Mouse (Mus musculus): ENCODE data around the gene Hist2h4. TPM values are rescaled to one million over a fixed set of nuclear protein-coding genes. Genes with fewer than 3 reads are reported as not detected.

The Hist2h4 gene
- polyA plus RNA-seq, 1 experiment: 101 TPM

GRCm38 (mm10) chr3:96264404-96264949, 1.4 kb upstream of the Hist2h4 start:
- DNase-seq: no peak
- H3K4me1 ChIP-seq (replicated peaks; ENCODE audit: control insufficient read depth, insufficient read depth, low read length): peaks cover 15% of the 10 kb centered on the region
- no peaks in the 10 kb centered on the region for H3K27me3 ChIP-seq (ENCODE audit: control insufficient read depth, insufficient read depth, low read length)
- no peaks in the 10 kb centered on the region for H3K36me3 ChIP-seq (ENCODE audit: control insufficient read depth, insufficient read depth, low read length)
- no peak overlapping the region for H3K4me3 ChIP-seq (ENCODE audit: control insufficient read depth, insufficient read depth, low read length)
- H3K27ac ChIP-seq (ENCODE audit: control insufficient read depth, insufficient read depth, low read length): peak overlapping the region; percentile 94
- 62% methylated on average over 7 of the region's 7 CpGs for WGBS
- no peak for TF ChIP-seq POLR2A (IDR thresholded peaks at IDR 0.05; ENCODE audit: control insufficient read depth, extremely low read depth, insufficient read depth, low read length, poor library complexity)
- no peak for TF ChIP-seq CTCF (IDR thresholded peaks at IDR 0.05; ENCODE audit: borderline replicate concordance, control insufficient read depth, extremely low read depth, insufficient read depth, low read length, poor library complexity)

DNA sequence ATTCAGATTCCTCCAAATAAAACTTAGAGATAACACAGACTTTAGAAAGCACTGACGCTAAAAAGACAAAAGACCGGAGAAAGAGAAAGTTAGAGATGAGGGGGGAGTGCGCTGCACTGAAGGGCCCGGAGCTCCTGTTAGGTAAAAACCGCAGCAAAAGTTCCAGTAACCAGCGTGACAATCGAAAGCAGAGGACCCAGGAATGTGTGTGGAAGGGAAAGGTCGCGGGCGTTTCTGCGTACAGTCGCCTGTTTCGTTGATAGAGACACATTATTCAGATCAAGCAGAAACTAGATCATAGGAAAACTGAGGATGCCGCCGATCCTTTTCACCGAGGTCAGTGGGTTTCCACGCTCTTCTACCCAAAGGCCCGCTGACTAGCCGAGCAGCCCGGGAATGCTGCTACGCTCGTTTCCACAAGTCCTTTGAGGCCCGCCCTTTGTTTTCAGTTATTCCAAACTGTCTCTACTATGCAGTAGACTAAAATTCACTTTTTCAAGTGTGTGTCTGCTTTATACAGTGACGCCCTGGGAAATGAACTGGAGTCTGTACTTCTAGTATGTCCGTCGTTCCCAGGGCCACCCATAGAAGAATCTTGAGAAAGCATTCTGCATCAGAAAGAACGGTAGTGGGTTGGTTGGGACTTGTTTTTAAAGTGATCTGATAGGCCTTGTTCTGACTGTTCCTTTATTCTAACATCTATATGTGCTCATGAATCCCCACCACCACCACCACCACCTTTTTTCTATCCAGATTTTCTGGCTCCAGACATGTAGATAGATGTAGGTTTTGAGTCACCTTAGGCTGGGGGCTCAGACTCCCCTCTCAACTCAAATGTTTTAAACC, 670 bp upstream of the Hist2h4 start:
- Histone ChIP-seq H3K4me3 (ENCODE audit: control insufficient read depth, insufficient read depth, low read length) (peak overlapping the region; percentile 75), H3K36me3 (ENCODE audit: control insufficient read depth, insufficient read depth, low read length) (no peaks in the 10 kb centered on the region), H3K27ac (ENCODE audit: control insufficient read depth, insufficient read depth, low read length) (peak overlapping the region; percentile 94), H3K4me1 (replicated peaks; ENCODE audit: control insufficient read depth, insufficient read depth, low read length) (peaks cover 15% of the 10 kb centered on the region), H3K27me3 (ENCODE audit: control insufficient read depth, insufficient read depth, low read length) (no peaks in the 10 kb centered on the region)
- TF ChIP-seq POLR2A (IDR thresholded peaks at IDR 0.05; ENCODE audit: control insufficient read depth, extremely low read depth, insufficient read depth, low read length, poor library complexity): no peak
- TF ChIP-seq CTCF (IDR thresholded peaks at IDR 0.05; ENCODE audit: borderline replicate concordance, control insufficient read depth, extremely low read depth, insufficient read depth, low read length, poor library complexity): no peak
- 2% methylated on average over 27 of the region's 27 CpGs for WGBS
- peak; percentile 54 for DNase-seq

DNA sequence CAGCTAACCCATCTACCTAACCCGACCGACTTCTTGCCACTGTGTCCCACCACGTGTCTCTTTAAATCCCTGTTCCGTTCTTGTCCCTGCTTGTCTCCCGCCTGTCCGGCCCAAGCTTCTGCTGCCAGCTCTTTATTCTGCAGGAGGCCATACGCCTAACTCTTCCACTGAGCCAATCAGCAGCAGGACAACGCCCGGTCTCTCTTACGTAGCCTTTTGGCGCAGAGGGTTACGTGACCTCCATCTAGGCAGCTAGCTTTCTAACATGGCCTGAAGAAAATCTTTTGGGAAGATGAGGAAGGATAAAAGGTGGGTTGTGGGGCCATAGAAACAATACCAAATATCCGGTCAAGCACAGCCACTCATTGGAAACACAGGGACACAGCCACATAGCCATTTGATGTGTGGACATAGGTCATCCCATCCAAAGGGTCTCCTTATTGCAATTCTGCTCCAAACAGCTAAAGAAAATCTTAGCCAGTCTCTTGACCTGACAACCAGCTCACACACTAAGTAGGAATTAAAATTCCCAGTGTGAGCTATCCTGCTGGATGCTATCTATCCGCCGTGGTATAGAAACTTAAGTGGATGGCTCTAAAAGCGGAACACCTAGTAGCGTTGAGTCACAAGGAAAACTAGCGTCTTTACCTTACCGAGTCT, 765 bp downstream of the Hist2h4 start:
- WGBS: under 1% methylated on average over 19 of the region's 19 CpGs
- Histone ChIP-seq H3K4me1 (replicated peaks; ENCODE audit: control insufficient read depth, insufficient read depth, low read length) (peaks cover 12% of the 10 kb centered on the region), H3K4me3 (ENCODE audit: control insufficient read depth, insufficient read depth, low read length) (peak overlapping the region; percentile 58), H3K27me3 (ENCODE audit: control insufficient read depth, insufficient read depth, low read length) (no peaks in the 10 kb centered on the region), H3K36me3 (ENCODE audit: control insufficient read depth, insufficient read depth, low read length) (no peaks in the 10 kb centered on the region), H3K27ac (ENCODE audit: control insufficient read depth, insufficient read depth, low read length) (peak overlapping the region; percentile 76)
- DNase-seq: peak; percentile 53
- TF ChIP-seq POLR2A (IDR thresholded peaks at IDR 0.05; ENCODE audit: control insufficient read depth, extremely low read depth, insufficient read depth, low read length, poor library complexity) (no peak), CTCF (IDR thresholded peaks at IDR 0.05; ENCODE audit: borderline replicate concordance, control insufficient read depth, extremely low read depth, insufficient read depth, low read length, poor library complexity) (no peak)

DNA sequence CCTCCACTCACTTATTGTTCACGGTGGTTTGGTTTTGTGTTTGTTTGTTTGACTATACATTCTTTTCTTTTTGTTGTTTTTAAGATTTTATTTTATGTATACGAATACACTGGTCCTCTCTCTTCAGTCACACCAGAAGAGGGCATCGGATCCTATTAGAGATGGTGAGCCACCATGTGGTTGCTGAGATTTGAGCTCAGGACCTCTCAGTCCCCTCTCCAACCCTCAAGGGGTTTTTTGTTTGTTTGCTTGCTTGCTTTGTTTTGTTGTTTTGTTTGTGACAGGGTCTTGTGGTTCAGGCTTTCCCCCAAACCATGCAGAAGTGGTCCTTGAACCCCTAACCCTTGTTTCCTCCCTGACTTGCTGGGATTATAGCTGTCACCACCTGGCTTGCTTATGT, 1.5 kb downstream of the Hist2h4 start:
- no peaks in the 10 kb centered on the region for H3K36me3 ChIP-seq (ENCODE audit: control insufficient read depth, insufficient read depth, low read length)
- peaks cover 12% of the 10 kb centered on the region for H3K4me1 ChIP-seq (replicated peaks; ENCODE audit: control insufficient read depth, insufficient read depth, low read length)
- no peak for DNase-seq
- no peak for TF ChIP-seq POLR2A (IDR thresholded peaks at IDR 0.05; ENCODE audit: control insufficient read depth, extremely low read depth, insufficient read depth, low read length, poor library complexity)
- TF ChIP-seq CTCF (IDR thresholded peaks at IDR 0.05; ENCODE audit: borderline replicate concordance, control insufficient read depth, extremely low read depth, insufficient read depth, low read length, poor library complexity): no peak
- 56% methylated on average over 3 of the region's 3 CpGs for WGBS
- no peaks in the 10 kb centered on the region for H3K27me3 ChIP-seq (ENCODE audit: control insufficient read depth, insufficient read depth, low read length)
- H3K4me3 ChIP-seq (ENCODE audit: control insufficient read depth, insufficient read depth, low read length): no peak overlapping the region
- H3K27ac ChIP-seq (ENCODE audit: control insufficient read depth, insufficient read depth, low read length): no peak overlapping the region

DNA sequence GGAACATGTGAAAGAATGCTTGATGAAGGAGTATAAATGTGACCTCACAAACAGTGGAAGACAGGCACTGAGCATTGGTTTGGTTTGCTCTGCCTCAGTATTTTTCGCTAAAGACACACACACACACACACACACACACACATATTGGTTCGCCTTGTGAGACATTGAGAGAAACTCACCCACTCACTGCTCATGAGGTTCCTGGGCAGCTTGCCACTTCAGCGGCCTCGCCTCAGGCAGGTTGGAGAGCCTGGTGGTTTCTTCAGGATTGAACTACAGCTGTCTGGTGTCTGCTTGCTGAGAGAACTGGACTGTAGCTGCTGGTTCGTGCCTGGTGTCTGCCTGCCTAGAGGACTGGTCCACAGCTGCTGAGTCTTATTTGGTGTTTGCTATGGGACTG, 2.9 kb downstream of the Hist2h4 start:
- no peak for DNase-seq

DNA sequence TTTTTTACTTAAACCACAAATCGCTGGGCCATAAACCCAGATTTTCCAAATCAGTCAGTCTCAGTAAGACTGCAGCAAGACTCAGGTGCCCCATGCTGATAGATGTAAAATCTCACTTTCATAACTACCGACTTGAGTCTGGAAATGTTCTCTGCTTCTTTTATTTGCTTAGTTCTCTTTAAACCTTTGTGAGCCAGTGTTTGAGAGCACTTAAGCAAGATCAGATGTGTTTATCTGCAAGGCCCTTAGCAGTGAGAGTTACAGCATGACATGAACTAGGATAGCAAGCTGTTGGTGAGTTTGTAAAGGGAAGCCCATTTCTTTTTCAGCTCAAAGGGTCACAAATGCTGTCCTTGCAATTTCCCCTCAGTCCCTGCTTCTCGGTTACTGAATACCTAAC, 5.9 kb downstream of the Hist2h4 start:
- 92% methylated on average over 3 of the region's 3 CpGs for WGBS
- TF ChIP-seq CTCF (IDR thresholded peaks at IDR 0.05; ENCODE audit: borderline replicate concordance, control insufficient read depth, extremely low read depth, insufficient read depth, low read length, poor library complexity): no peak
- TF ChIP-seq POLR2A (IDR thresholded peaks at IDR 0.05; ENCODE audit: control insufficient read depth, extremely low read depth, insufficient read depth, low read length, poor library complexity): no peak
- Histone ChIP-seq H3K36me3 (ENCODE audit: control insufficient read depth, insufficient read depth, low read length) (no peaks in the 10 kb centered on the region), H3K27me3 (ENCODE audit: control insufficient read depth, insufficient read depth, low read length) (no peaks in the 10 kb centered on the region), H3K27ac (ENCODE audit: control insufficient read depth, insufficient read depth, low read length) (no peak overlapping the region), H3K4me1 (replicated peaks; ENCODE audit: control insufficient read depth, insufficient read depth, low read length) (peaks cover 9% of the 10 kb centered on the region), H3K4me3 (ENCODE audit: control insufficient read depth, insufficient read depth, low read length) (no peak overlapping the region)
- no peak for DNase-seq

More for the DNA sequence above, 2.9 kb downstream of the Hist2h4 start:
- H3K4me1 ChIP-seq (replicated peaks; ENCODE audit: control insufficient read depth, insufficient read depth, low read length): peaks cover 14% of the 10 kb centered on the region
- H3K27ac ChIP-seq (ENCODE audit: control insufficient read depth, insufficient read depth, low read length): no peak overlapping the region
- no peaks in the 10 kb centered on the region for H3K36me3 ChIP-seq (ENCODE audit: control insufficient read depth, insufficient read depth, low read length)
- WGBS: 97% methylated on average over 5 of the region's 5 CpGs
- no peak overlapping the region for H3K4me3 ChIP-seq (ENCODE audit: control insufficient read depth, insufficient read depth, low read length)
- no peaks in the 10 kb centered on the region for H3K27me3 ChIP-seq (ENCODE audit: control insufficient read depth, insufficient read depth, low read length)
- TF ChIP-seq POLR2A (IDR thresholded peaks at IDR 0.05; ENCODE audit: control insufficient read depth, extremely low read depth, insufficient read depth, low read length, poor library complexity): no peak
- TF ChIP-seq CTCF (IDR thresholded peaks at IDR 0.05; ENCODE audit: borderline replicate concordance, control insufficient read depth, extremely low read depth, insufficient read depth, low read length, poor library complexity): no peak

Measured in thymus, adult 2 months (tissue).